Mouse (Mus musculus): ENCODE data around the gene Piwil4.

GRCm38 (mm10) chr9:14772074-14772473 is 31.5 kb upstream of the Piwil4 start:
- TF ChIP-seq GATA1 (IDR thresholded peaks at IDR 0.05; ENCODE audit: low read length) (no peak), TAL1 (IDR thresholded peaks at IDR 0.05; ENCODE audit: low read length) (no peak)

Data from erythroblast, embryonic 14.5 days (primary cell).